Mouse (Mus musculus) liver, postnatal 0 days (tissue): ENCODE results near the gene Mical3. TPM values are rescaled to one million over a fixed set of nuclear protein-coding genes. Genes with fewer than 3 reads are reported as not detected.
A peak's percentile ranks its signal among the peaks of the same experiment; 100 is the strongest.

Source experiments
- ATAC-seq: fragments of 200-750 bp; cut with Nextera tagmentation; 2 replicates; pipeline ENCODE4 v1.8.0; 2017; ENCODE audit warnings: mild to moderate bottlenecking, moderate library complexity
- DNase-seq: peaks from one replicate; pipeline ENCODE4 v3.0.0-alpha.2; 2016
- H3K27ac ChIP-seq: fragments of 300-500 bp; sonication (generic); 2 replicates; pipeline ENCODE4 v1.5.1; 2014; ENCODE audit warnings: antibody characterized with exemption, moderate library complexity, mild to moderate bottlenecking, low read depth
- H3K27me3 ChIP-seq: fragments of 300-500 bp; sonication (generic); 2 replicates; pipeline ENCODE4 v1.6.1; 2014; ENCODE audit warnings: low read length, control low read depth, mixed read lengths; ENCODE audit not compliant: insufficient read depth
- H3K36me3 ChIP-seq: fragments of 300-500 bp; sonication (generic); replicated peaks from 2 replicates; pipeline ENCODE4 v1.6.1; 2014; ENCODE audit warnings: mild to moderate bottlenecking, control low read depth, low read length, moderate library complexity, mixed read lengths; ENCODE audit not compliant: insufficient read depth
- H3K4me1 ChIP-seq: fragments of 300-500 bp; sonication (generic); 2 replicates; pipeline ENCODE4 v1.6.1; 2014; ENCODE audit warnings: antibody characterized with exemption, mild to moderate bottlenecking, control low read depth; ENCODE audit not compliant: insufficient read depth
- H3K4me2 ChIP-seq: fragments of 300-500 bp; sonication (generic); 2 replicates; pipeline ENCODE4 v1.6.1; 2014; ENCODE audit warnings: low read depth, mild to moderate bottlenecking, low read length, moderate library complexity, mixed read lengths
- H3K4me3 ChIP-seq: fragments of 300-500 bp; sonication (generic); 2 replicates; pipeline ENCODE4 v1.5.1; 2014; ENCODE audit warnings: low read depth, low read length
- H3K9ac ChIP-seq: fragments of 300-500 bp; sonication (generic); replicated peaks from 2 replicates; pipeline ENCODE4 v1.6.1; 2014; ENCODE audit warnings: mild to moderate bottlenecking, moderate library complexity
- H3K9me3 ChIP-seq: fragments of 300-500 bp; sonication (generic); 2 replicates; pipeline ENCODE4 v1.6.1; 2016; ENCODE audit warnings: mild to moderate bottlenecking, control low read depth, low read length, mixed read lengths
- CTCF ChIP-seq: sonication (generic); IDR thresholded peaks from 2 replicates; pipeline ENCODE4 v1.5.1; 2016; ENCODE audit warnings: antibody characterized with exemption, low read depth
- EP300 ChIP-seq: IDR thresholded peaks from 2 replicates; pipeline ENCODE4 v1.6.1; 2016; ENCODE audit warnings: antibody characterized with exemption, low read depth, mild to moderate bottlenecking
- WGBS: fragments of 180-500 bp; shearing (Covaris S2); extraction: QIAGEN DNeasy Blood & Tissue Kit; methylation state at CpG from one replicate; pipeline ENCODE4 v1.1.7; 2014; ENCODE audit not compliant: insufficient replicate concordance; 5-methylcytosine and 5-hydroxymethylcytosine counted together
- polyA plus RNA-seq: library from polyadenylated mRNA; unstranded; fragments of >200 nt; fragmentation: Nextera tagmentation; extraction: Ambion mirVana; gene quantifications from 2 replicates; pipeline ENCODE4 v1.2.1, GENCODE M21; 2015

Mical3 gene
- polyA plus RNA-seq, 1 experiment from 2014 or later, result 4.5 TPM

- WGBS, result 52% methylated on average over 6 of the region's 6 CpGs
- no peak overlapping the region for H3K27ac ChIP-seq
- no peaks in the 10 kb centered on the region for H3K27me3 ChIP-seq
- ATAC-seq, result peak; percentile 74
- no peak overlapping the region for H3K9ac ChIP-seq
- no peak overlapping the region for H3K4me3 ChIP-seq
- peaks cover 5% of the 10 kb centered on the region; the same call in 1 of the 2 replicates for H3K4me1 ChIP-seq
- no peak for DNase-seq
- 0 out of 2 replicates have a peak, but pooled peaks cover 2% of the 10 kb centered on the region for H3K36me3 ChIP-seq
- peak; percentile 69 for TF ChIP-seq EP300
- no peak for TF ChIP-seq CTCF
- no peaks in the 10 kb centered on the region for H3K9me3 ChIP-seq
- H3K4me2 ChIP-seq, result no peak overlapping the region
Observed at GRCm38 (mm10) chr6:120991857-120992256, 138.9 kb downstream of the Mical3 start.

GRCm38 (mm10) chr6:120987571-120988084 is 143.2 kb downstream of the Mical3 start:
- 69% methylated on average over 10 of the region's 10 CpGs for WGBS
- no peak for ATAC-seq
- Histone ChIP-seq H3K4me3 (no peak overlapping the region), H3K9me3 (no peaks in the 10 kb centered on the region), H3K4me2 (no peak overlapping the region), H3K36me3 (peaks cover 3% of the 10 kb centered on the region; the same call in 1 of the 2 replicates), H3K27me3 (no peaks in the 10 kb centered on the region), H3K4me1 (peaks cover 5% of the 10 kb centered on the region; the same call in 1 of the 2 replicates), H3K27ac (no peak overlapping the region), H3K9ac (no peak overlapping the region)
- no peak for TF ChIP-seq CTCF
- TF ChIP-seq EP300, result no peak
- DNase-seq, result no peak

GRCm38 (mm10) chr6:120987164-120987563 is 143.6 kb downstream of the Mical3 start:
- Histone ChIP-seq H3K4me3 (no peak overlapping the region), H3K4me1 (peaks cover 4% of the 10 kb centered on the region; the same call in 1 of the 2 replicates), H3K27me3 (no peaks in the 10 kb centered on the region), H3K4me2 (no peak overlapping the region), H3K27ac (no peak overlapping the region), H3K36me3 (peaks cover 3% of the 10 kb centered on the region), H3K9me3 (no peaks in the 10 kb centered on the region), H3K9ac (no peak overlapping the region)
- 54% methylated on average over 10 of the region's 10 CpGs for WGBS
- DNase-seq, result peak; percentile 34
- no peak for TF ChIP-seq CTCF
- no peak for TF ChIP-seq EP300
- ATAC-seq, result peak; percentile 72

- Histone ChIP-seq H3K27me3 (no peaks in the 10 kb centered on the region), H3K4me1 (0 out of 2 replicates have a peak, but pooled peaks cover 2% of the 10 kb centered on the region), H3K36me3 (peaks cover 9% of the 10 kb centered on the region), H3K4me2 (no peak overlapping the region), H3K9ac (no peak overlapping the region), H3K9me3 (no peaks in the 10 kb centered on the region), H3K4me3 (no peak overlapping the region), H3K27ac (no peak overlapping the region)
- WGBS, result 96% methylated on average over 3 of the region's 3 CpGs
- DNase-seq, result no peak
- ATAC-seq, result no peak
- no peak for TF ChIP-seq EP300
Observed at GRCm38 (mm10) chr6:120986172-120986571, 144.6 kb downstream of the Mical3 start.

GRCm38 (mm10) chr6:120982314-120982713 is 148.5 kb downstream of the Mical3 start:
- H3K36me3 ChIP-seq, result peaks cover 21% of the 10 kb centered on the region
- no peak for DNase-seq
- H3K9me3 ChIP-seq, result no peaks in the 10 kb centered on the region
- H3K4me2 ChIP-seq, result no peak overlapping the region
- WGBS, result 78% methylated on average over 13 of the region's 13 CpGs
- no peaks in the 10 kb centered on the region for H3K27me3 ChIP-seq
- H3K27ac ChIP-seq, result no peak overlapping the region
- TF ChIP-seq EP300 (no peak), CTCF (no peak)
- no peak for ATAC-seq
- no peak overlapping the region for H3K9ac ChIP-seq
- peaks cover 9% of the 10 kb centered on the region; the same call in 1 of the 2 replicates for H3K4me1 ChIP-seq
- no peak overlapping the region for H3K4me3 ChIP-seq

GRCm38 (mm10) chr6:120981537-120981936 is 149.3 kb downstream of the Mical3 start:
- H3K27ac ChIP-seq, result no peak overlapping the region
- no peak overlapping the region for H3K9ac ChIP-seq
- 50% methylated on average over 6 of the region's 6 CpGs for WGBS
- TF ChIP-seq EP300 (no peak), CTCF (peak; percentile 67)
- DNase-seq (no peak), ATAC-seq (peak; percentile 45)
- H3K36me3 ChIP-seq, result peaks cover 21% of the 10 kb centered on the region
- H3K4me3 ChIP-seq, result no peak overlapping the region
- H3K9me3 ChIP-seq, result no peaks in the 10 kb centered on the region
- no peak overlapping the region for H3K4me2 ChIP-seq
- H3K27me3 ChIP-seq, result no peaks in the 10 kb centered on the region
- peaks cover 7% of the 10 kb centered on the region; the same call in 1 of the 2 replicates for H3K4me1 ChIP-seq
